Mouse (Mus musculus): ENCODE measurements around the gene Tmprss11c. TPM values are rescaled to one million over a fixed set of nuclear protein-coding genes. Genes with fewer than 3 reads are reported as not detected.

Tmprss11c gene
- polyA plus RNA-seq (2012; rRNA removed): not detected in 2 replicates

GRCm38 (mm10) chr5:86289208-86289607, at the start of gene Tmprss11c:
Tmprss11c (minus strand) TSS chr5:86289308.

GRCm38 (mm10) chr5:86197801-86198200, 91.3 kb downstream of the Tmprss11c start, which contains the start of gene Gnrhr:
Gnrhr (minus strand) TSS chr5:86197901.

Other genes starting within 250 kb of the Tmprss11c start
- 3.4 and 5.0 TPM in 2 replicates for gene Cenpc1, start 223.7 kb downstream of the Tmprss11c start, polyA plus RNA-seq (2012; rRNA removed)
- gene Stap1, start 217.6 kb downstream of the Tmprss11c start, polyA plus RNA-seq (2012; rRNA removed): 0.09 TPM in 1 of 2 replicates, not detected in the other
- gene Uba6, start 116.5 kb downstream of the Tmprss11c start, polyA plus RNA-seq (2012; rRNA removed): 0.78 and 0.99 TPM in 2 replicates
- gene Gnrhr, start 91.4 kb downstream of the Tmprss11c start, polyA plus RNA-seq (2012; rRNA removed): 0.12 and 0.24 TPM in 2 replicates
- 0.37 TPM in 1 of 2 replicates, not detected in the other for gene Tmprss11d, start 84.1 kb upstream of the Tmprss11c start, polyA plus RNA-seq (2012; rRNA removed)
- not detected in 2 replicates for gene Tmprss11a, start 179.7 kb upstream of the Tmprss11c start, polyA plus RNA-seq (2012; rRNA removed)
- gene Tmprss11g, start 229.3 kb upstream of the Tmprss11c start, polyA plus RNA-seq (2012; rRNA removed): 0.08 TPM in 1 of 2 replicates, not detected in the other

All from ovary, adult 2 months (tissue).